Mouse (Mus musculus) Patski (cell line): ENCODE results near the gene Zfp985. TPM values are rescaled to one million over a fixed set of nuclear protein-coding genes. Genes with fewer than 3 reads are reported as not detected.
"Not testable (repeated sequence)": the region's sequence is repeated elsewhere in the genome, so short reads cannot be mapped to it uniquely, and the experiment has no call there.

Source experiments
- ATAC-seq: fragments of 100-300 bp; one replicate; pipeline ENCODE4 v1.8.0; 2021
- CTCF ChIA-PET: fragments of 350-600 bp; sonication (Branson Sonifier 250); formaldehyde crosslinking; loops from one replicate; lab custom pipeline; 2022; ENCODE audit warnings: inconsistent platforms; lab: Charles Lee
- POLR2A ChIA-PET: fragments of 350-600 bp; sonication (Branson Sonifier 250); formaldehyde crosslinking; loops from one replicate; lab custom pipeline; 2022; ENCODE audit warnings: antibody characterized with exemption, inconsistent platforms; lab: Charles Lee
- DNase-seq: peaks from one replicate; pipeline ENCODE4 v3.0.0-alpha.2; 2011; ENCODE audit warnings: low read depth, low spot score
- H3K27me3 ChIP-seq: fragments of 371-371 bp; one replicate; pipeline ENCODE4 v1.5.1; 2021
- CTCF ChIP-seq: fragments of 100-300 bp; IDR thresholded peaks from one replicate; pipeline ENCODE4 v1.5.1; 2021
- in situ Hi-C: fragments of 300-500 bp; cut with MboI; formaldehyde crosslinking; loops from 3 replicates; pipeline ENCODE4 v1.11.1; 2018; ENCODE audit warnings: low pct_unique_long_range_greater_than_20kb, mixed read lengths
- polyA plus RNA-seq: library from polyadenylated mRNA; unstranded; gene quantifications from one replicate; pipeline ENCODE4 v1.2.3, GENCODE M21; 2021

The Zfp985 gene
- polyA plus RNA-seq = 0.04 TPM

GRCm38 (mm10) chr4:147553071-147553470 lies at the start of gene Zfp985:
Gene Zfp985 (plus strand): TSS chr4:147553277.
- ATAC-seq, CTCF ChIA-PET, POLR2A ChIA-PET, in situ Hi-C loops, DNase-seq, H3K27me3 ChIP-seq: not testable (repeated sequence)

DNA sequence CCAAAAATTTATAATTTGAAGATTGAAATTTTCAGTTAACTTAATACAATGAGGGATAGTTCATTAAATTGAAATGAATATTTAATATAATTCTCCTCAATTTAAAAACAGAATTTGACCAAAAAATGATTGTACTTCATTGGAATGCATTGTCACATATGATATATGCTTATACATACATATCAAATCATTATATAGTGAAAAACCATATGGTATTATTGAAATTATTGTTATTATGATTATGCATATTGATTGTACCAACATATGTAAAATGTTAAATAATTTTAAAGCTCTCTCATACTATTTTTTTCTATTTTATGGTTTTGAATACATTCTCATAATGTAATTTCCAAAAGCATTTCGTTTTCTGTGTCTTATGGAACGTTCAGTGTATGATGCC lies 43.9 kb upstream of the Zfp985 start:
- ChIA-PET CTCF (no interaction called here), POLR2A (no interaction called here)
- in situ Hi-C loops = loop anchor here (25.0 kb wide), 1 partner anchor 172 kb away; no protein-coding TSS in a partner anchor
- DNase-seq (no peak), ATAC-seq (no peak)
- H3K27me3 ChIP-seq = no peaks in the 10 kb centered on the region
- TF ChIP-seq CTCF = no peak

DNA sequence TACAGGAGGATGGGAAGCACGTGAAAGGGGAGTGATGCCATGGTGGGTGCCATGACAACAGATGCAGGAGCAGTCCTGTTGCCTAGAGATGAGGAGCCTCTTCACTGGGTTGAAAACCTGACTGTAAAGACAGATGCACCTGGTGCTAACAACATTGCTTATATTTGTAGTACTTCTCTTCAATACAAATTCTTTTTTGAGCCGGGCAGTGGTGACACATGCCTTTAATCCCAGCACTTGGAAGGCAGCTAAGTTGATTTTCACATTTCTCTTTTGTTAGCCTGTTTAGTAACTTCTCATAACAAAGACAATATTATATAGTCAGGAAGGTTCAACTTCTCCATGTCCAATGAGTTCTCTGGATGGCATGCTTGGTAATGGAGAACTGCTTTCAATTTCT lies 34.1 kb upstream of the Zfp985 start:
- POLR2A ChIA-PET = no interaction called here
- CTCF ChIA-PET = no interaction called here
- H3K27me3 ChIP-seq = no peaks in the 10 kb centered on the region
- no peak for TF ChIP-seq CTCF
- DNase-seq (no peak), ATAC-seq (no peak)
- in situ Hi-C loops = loop anchor here (5.0 to 25.0 kb wide), 2 partner anchors 182 to 1962 kb away; no protein-coding TSS in a partner anchor

GRCm38 (mm10) chr4:147520100-147520499 lies 33.0 kb upstream of the Zfp985 start:
- ChIA-PET CTCF (no interaction called here), POLR2A (no interaction called here)
- ATAC-seq (no peak), DNase-seq (no peak)
- TF ChIP-seq CTCF = no peak
- in situ Hi-C loops = loop anchor here (25.0 kb wide), 1 partner anchor 183 kb away; no protein-coding TSS in a partner anchor
- H3K27me3 ChIP-seq = no peaks in the 10 kb centered on the region

- in situ Hi-C loops = no loop called here
- no peak for ATAC-seq
- no peak for TF ChIP-seq CTCF
- ChIA-PET POLR2A (no interaction called here), CTCF (no interaction called here)
- H3K27me3 ChIP-seq = no peaks in the 10 kb centered on the region
- DNase-seq = no peak
Measured at GRCm38 (mm10) chr4:147525125-147525524, 28.0 kb upstream of the Zfp985 start.

- CTCF ChIA-PET = no interaction called here
- DNase-seq (no peak), ATAC-seq (no peak)
- in situ Hi-C loops = no loop called here
- no peaks in the 10 kb centered on the region for H3K27me3 ChIP-seq
- TF ChIP-seq CTCF = no peak
- POLR2A ChIA-PET = no interaction called here
Measured at GRCm38 (mm10) chr4:147530366-147530765, 22.7 kb upstream of the Zfp985 start.

GRCm38 (mm10) chr4:147535916-147536315 lies 17.2 kb upstream of the Zfp985 start:
- ATAC-seq, in situ Hi-C loops, POLR2A ChIA-PET: not testable (repeated sequence)

DNA sequence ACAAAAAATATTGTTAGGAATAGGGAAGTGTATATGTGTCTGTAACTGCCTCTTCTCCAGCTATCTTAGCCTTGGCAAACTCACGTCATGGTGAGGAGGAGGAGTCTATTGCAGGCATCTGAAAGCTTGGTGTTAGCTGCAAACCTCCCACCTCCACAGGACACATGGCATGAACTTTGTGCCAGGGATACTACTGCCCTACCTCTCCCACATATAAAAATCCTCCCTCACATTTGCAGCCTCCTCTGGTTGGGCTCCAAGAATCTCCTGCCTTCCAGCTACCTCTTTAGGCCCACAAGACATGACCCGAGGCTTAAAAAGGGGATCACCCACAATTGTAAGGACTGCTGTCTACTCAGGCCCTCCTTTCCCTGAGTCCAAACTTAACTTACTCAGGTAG lies 15.4 kb upstream of the Zfp985 start:
- no peak for ATAC-seq
- DNase-seq = no peak
- TF ChIP-seq CTCF = no peak
- in situ Hi-C loops = no loop called here
- CTCF ChIA-PET = no interaction called here
- POLR2A ChIA-PET = no interaction called here
- no peaks in the 10 kb centered on the region for H3K27me3 ChIP-seq

More at GRCm38 (mm10) chr4:147535916-147536315, 17.2 kb upstream of the Zfp985 start:
- CTCF ChIA-PET, H3K27me3 ChIP-seq, DNase-seq: not testable (repeated sequence)

GRCm38 (mm10) chr4:147539918-147540317 lies 13.2 kb upstream of the Zfp985 start, which contains the start of gene Gm16503:
Gene Gm16503 (plus strand): TSS chr4:147540218.
- POLR2A ChIA-PET, DNase-seq, in situ Hi-C loops, H3K27me3 ChIP-seq, CTCF ChIA-PET, ATAC-seq: not testable (repeated sequence)

DNA sequence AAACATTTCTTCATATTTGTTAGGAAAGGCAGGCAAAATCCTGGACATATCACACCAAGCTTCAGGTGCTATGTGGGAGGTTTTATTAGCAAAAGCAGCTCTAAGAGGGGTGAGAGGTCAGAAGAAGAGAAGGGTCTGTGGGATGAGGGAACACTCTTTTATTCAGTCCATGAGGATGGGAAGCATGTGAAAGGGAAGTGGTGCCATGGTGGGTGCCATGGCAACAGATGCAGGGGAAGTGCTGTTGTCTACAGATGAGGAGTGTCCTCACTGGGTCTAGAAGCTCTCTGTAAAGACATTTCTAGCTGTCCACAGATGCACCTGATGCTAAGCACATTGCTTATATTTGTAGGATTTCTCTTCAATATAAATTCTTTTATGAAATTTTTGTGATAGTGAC lies 12.0 kb upstream of the Zfp985 start:
- POLR2A ChIA-PET = no interaction called here
- in situ Hi-C loops = no loop called here

DNA sequence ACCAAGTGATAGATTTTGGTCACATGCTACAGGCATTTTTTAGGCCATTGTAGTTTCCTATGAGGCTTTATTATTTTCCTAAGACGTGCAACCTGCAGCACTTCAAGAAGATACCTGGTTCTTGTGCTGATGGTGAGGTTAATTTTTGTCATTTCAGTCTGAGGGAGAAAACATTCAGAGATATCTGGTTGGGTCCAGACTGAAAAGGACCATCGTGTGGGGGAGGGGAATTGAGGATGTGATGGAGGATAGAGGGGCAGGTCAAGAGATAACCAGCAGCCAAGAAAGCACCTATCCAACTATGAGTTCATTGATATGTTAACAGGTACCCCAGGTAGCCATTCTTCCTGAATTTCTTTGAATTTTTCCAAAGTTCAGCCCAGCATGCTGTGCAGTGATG lies 1.3 kb downstream of the Zfp985 start:
- in situ Hi-C loops, H3K27me3 ChIP-seq, ATAC-seq, DNase-seq, CTCF ChIA-PET, POLR2A ChIA-PET: not testable (repeated sequence)

More for the DNA sequence above, 12.0 kb upstream of the Zfp985 start:
- CTCF ChIA-PET = no interaction called here
- no peak for DNase-seq
- TF ChIP-seq CTCF = no peak
- no peak for ATAC-seq
- H3K27me3 ChIP-seq = no peaks in the 10 kb centered on the region

DNA sequence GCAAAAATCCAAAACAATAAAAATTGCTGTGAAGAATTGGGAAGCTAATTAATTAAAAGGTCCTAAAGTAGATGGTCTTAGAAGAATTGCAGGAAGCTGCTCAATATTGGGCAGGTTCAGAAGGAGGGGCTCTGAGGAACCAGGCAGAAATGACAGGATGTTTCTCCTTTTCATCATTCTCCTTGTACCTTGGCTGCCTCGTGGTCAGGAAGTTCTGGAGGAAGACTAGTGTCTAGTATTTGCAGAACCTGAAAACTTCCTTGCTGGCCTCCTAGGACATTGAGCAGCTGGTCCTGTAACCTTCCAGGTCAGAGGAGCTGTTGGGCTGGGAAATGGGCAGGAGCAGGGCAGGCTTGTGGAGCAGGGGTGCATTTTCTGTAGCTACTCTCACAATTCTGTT lies 3.8 kb downstream of the Zfp985 start:
- H3K27me3 ChIP-seq, POLR2A ChIA-PET, ATAC-seq, DNase-seq, CTCF ChIA-PET, in situ Hi-C loops: not testable (repeated sequence)

DNA sequence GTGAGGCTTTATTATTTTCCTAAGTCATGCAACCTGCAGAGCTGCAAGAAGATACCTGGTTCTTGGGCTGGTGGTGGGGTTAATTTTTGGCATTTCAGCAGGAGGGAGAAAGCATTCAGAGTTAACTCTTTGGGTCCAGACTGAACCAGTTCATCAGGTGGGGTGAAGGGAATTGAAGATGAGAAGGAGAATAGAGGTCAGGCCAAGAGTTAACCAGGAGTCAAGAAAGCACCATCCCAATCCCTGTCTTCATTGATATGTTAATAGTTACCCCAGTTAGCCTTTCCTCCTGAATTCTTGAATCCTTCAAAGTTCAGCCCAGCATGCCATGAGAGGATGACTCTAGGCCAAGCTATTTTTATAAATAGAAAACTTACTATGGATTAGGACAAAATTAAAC lies 4.9 kb downstream of the Zfp985 start:
- CTCF ChIA-PET, DNase-seq, H3K27me3 ChIP-seq, POLR2A ChIA-PET, ATAC-seq, in situ Hi-C loops: not testable (repeated sequence)

DNA sequence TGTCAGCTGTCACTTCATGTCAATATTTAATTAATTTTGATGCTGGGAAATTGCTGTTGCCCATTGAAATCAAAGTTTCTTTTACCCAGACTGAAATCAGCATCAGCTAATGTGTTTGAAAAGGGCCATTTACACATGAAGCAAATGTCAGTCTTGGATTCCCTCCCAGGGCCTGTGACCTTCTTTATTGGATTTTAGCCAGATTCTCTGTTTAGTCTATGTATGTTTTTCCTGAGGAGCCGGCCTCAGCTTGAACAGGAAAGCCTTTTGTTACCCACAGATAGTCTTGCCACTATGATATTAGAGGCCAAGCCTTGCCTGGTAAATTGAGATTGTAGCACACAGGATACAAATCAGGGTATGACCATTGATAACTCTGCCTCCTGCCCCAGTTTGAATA lies 6.0 kb downstream of the Zfp985 start:
- in situ Hi-C loops, ATAC-seq, POLR2A ChIA-PET, H3K27me3 ChIP-seq, DNase-seq, CTCF ChIA-PET: not testable (repeated sequence)
